Mouse (Mus musculus): Measurements from ENCODE around the gene Gnat1.

- no peak for TF ChIP-seq CTCF (conservative IDR thresholded peaks at IDR 0.05; ENCODE audit: low read length)
- no peak for TF ChIP-seq NANOG (IDR thresholded peaks at IDR 0.05; ENCODE audit: borderline replicate concordance, low read length)
- no peak for TF ChIP-seq POU5F1 (IDR thresholded peaks at IDR 0.05; ENCODE audit: borderline replicate concordance, low read length)
Observed at GRCm38 (mm10) chr9:107676302-107676701, 3.2 kb downstream of the Gnat1 start.

Measured in E14TG2a.4 (cell line).